Mouse (Mus musculus): ENCODE data around the gene Spata7.

Spata7 gene

GRCm38 (mm10) chr12:98670429-98670828 lies 42.5 kb downstream of the Spata7 start:
- DNase-seq (ENCODE audit: low spot score in 2 of 2), result no peak

- DNase-seq (ENCODE audit: low spot score in 2 of 2), result no peak
Measured at GRCm38 (mm10) chr12:98673879-98674278, 45.9 kb downstream of the Spata7 start.

- peak; percentile 52 to 54 for DNase-seq (ENCODE audit: low spot score in 2 of 2)
Measured at GRCm38 (mm10) chr12:98674627-98675143, 46.7 kb downstream of the Spata7 start.

- no peak for DNase-seq (ENCODE audit: low spot score in 2 of 2)
Measured at GRCm38 (mm10) chr12:98676861-98677260, 48.9 kb downstream of the Spata7 start.

GRCm38 (mm10) chr12:98677336-98677735 lies 49.4 kb downstream of the Spata7 start:
- peak; percentile 17 to 23 for DNase-seq (ENCODE audit: low spot score in 2 of 2)

GRCm38 (mm10) chr12:98679906-98680305 lies 51.9 kb downstream of the Spata7 start:
- DNase-seq (ENCODE audit: low spot score in 2 of 2), result no peak

GRCm38 (mm10) chr12:98682196-98682595 lies 54.2 kb downstream of the Spata7 start:
- DNase-seq (ENCODE audit: low spot score in 2 of 2), result no peak

- DNase-seq (ENCODE audit: low spot score in 2 of 2), result no peak
Measured at GRCm38 (mm10) chr12:98683171-98683570, 55.2 kb downstream of the Spata7 start.

GRCm38 (mm10) chr12:98683574-98683973 lies 55.6 kb downstream of the Spata7 start:
- no peak for DNase-seq (ENCODE audit: low spot score in 2 of 2)

GRCm38 (mm10) chr12:98690230-98690629 lies 62.3 kb downstream of the Spata7 start:
- DNase-seq (ENCODE audit: low spot score in 2 of 2), result no peak

- no peak for DNase-seq (ENCODE audit: low spot score in 2 of 2)
Measured at GRCm38 (mm10) chr12:98697202-98697601, 69.2 kb downstream of the Spata7 start.

GRCm38 (mm10) chr12:98701564-98701963 lies 73.6 kb downstream of the Spata7 start:
- no peak for DNase-seq (ENCODE audit: low spot score in 2 of 2)

GRCm38 (mm10) chr12:98703554-98703953 lies 75.6 kb downstream of the Spata7 start:
- no peak for DNase-seq (ENCODE audit: low spot score in 2 of 2)

- DNase-seq (ENCODE audit: low spot score in 2 of 2), result no peak
Measured at GRCm38 (mm10) chr12:98703961-98704360, 76.0 kb downstream of the Spata7 start.

GRCm38 (mm10) chr12:98712819-98713218 lies 84.9 kb downstream of the Spata7 start:
- DNase-seq (ENCODE audit: low spot score in 2 of 2), result no peak

- no peak for DNase-seq (ENCODE audit: low spot score in 2 of 2)
Measured at GRCm38 (mm10) chr12:98713621-98714103, 85.7 kb downstream of the Spata7 start.

- no peak for DNase-seq (ENCODE audit: low spot score in 2 of 2)
Measured at GRCm38 (mm10) chr12:98714757-98715156, 86.8 kb downstream of the Spata7 start.

- no peak for DNase-seq (ENCODE audit: low spot score in 2 of 2)
Measured at GRCm38 (mm10) chr12:98716142-98716541, 88.2 kb downstream of the Spata7 start.
